Mouse (Mus musculus) mouse embryonic stem cell (cell line): ENCODE measurements around the gene Olfr155.

Source experiments
- in situ Hi-C, 2 experiments: fragments of 300-500 bp; cut with MboI; formaldehyde crosslinking; loops; 1 replicate in 1 of 2; 3 replicates in 1 of 2; pipeline ENCODE4 v1.14.3; 2019 to 2020; ENCODE audit warnings: low sequenced_read_pairs in 2 of 2, low pct_unique_long_range_greater_than_20kb in 1 of 2, mixed read lengths in 1 of 2; ENCODE audit not compliant: unreplicated experiment in 1 of 2

Olfr155 gene

GRCm38 (mm10) chr4:43878121-43878776 lies 26.9 kb downstream of the Olfr155 start:
- in situ Hi-C loops, result no loop called here

GRCm38 (mm10) chr4:43879566-43879965 lies 28.2 kb downstream of the Olfr155 start:
- in situ Hi-C loops, result no loop called here

- in situ Hi-C loops, result no loop called here
These were observed 32.8 kb downstream of the Olfr155 start for GRCm38 (mm10) chr4:43884196-43884595.

GRCm38 (mm10) chr4:43891247-43891646 lies 39.9 kb downstream of the Olfr155 start:
- in situ Hi-C loops, result no loop called here

GRCm38 (mm10) chr4:43897209-43897608 lies 45.8 kb downstream of the Olfr155 start:
- in situ Hi-C loops, result no loop called here

GRCm38 (mm10) chr4:43899197-43899596 lies 47.8 kb downstream of the Olfr155 start:
- in situ Hi-C loops, result no loop called here

GRCm38 (mm10) chr4:43903690-43904089 lies 52.3 kb downstream of the Olfr155 start:
- in situ Hi-C loops, result no loop called here

- in situ Hi-C loops, result no loop called here
These were observed 55.1 kb downstream of the Olfr155 start for GRCm38 (mm10) chr4:43906443-43906842.
